Mouse (Mus musculus) kidney, postnatal 0 days (tissue): ENCODE measurements at regions not wholly inside any gene's neighbourhood (a gene's known extent, or its start where the extent isn't known, plus 50 kb on each side); places are given as distances from the start of the nearest gene placed in this dataset.

Source experiments
- ATAC-seq: fragments of 200-750 bp; cut with Nextera tagmentation; replicated peaks from 2 replicates; pipeline ENCODE4 v1.8.0; 2017; ENCODE audit warnings: low read depth, moderate number of reproducible peaks, moderate TSS enrichment, moderate library complexity; ENCODE audit not compliant: low FRiP score
- DNase-seq: peaks from one replicate; pipeline ENCODE4 v3.0.0-alpha.2; 2016; ENCODE audit warnings: low spot score
- H3K27ac ChIP-seq: fragments of 300-500 bp; sonication (generic); 2 replicates; pipeline ENCODE4 v1.5.1; 2014; ENCODE audit warnings: mild to moderate bottlenecking
- H3K27me3 ChIP-seq: fragments of 300-500 bp; sonication (generic); 2 replicates; pipeline ENCODE4 v1.6.1; 2014; ENCODE audit warnings: low read length, mixed read lengths; ENCODE audit not compliant: insufficient read depth
- H3K36me3 ChIP-seq: fragments of 300-500 bp; sonication (generic); 2 replicates; pipeline ENCODE4 v1.6.1; 2014; ENCODE audit warnings: low read length, mixed read lengths; ENCODE audit not compliant: insufficient read depth
- H3K4me1 ChIP-seq: fragments of 300-500 bp; sonication (generic); replicated peaks from 2 replicates; pipeline ENCODE4 v1.6.1; 2014; ENCODE audit warnings: antibody characterized with exemption, low read length, mixed read lengths; ENCODE audit not compliant: insufficient read depth
- H3K4me2 ChIP-seq: fragments of 300-500 bp; sonication (generic); 2 replicates; pipeline ENCODE4 v1.6.1; 2014; ENCODE audit warnings: mild to moderate bottlenecking, low read length, moderate library complexity, mixed read lengths
- H3K4me3 ChIP-seq: fragments of 300-500 bp; sonication (generic); replicated peaks from 2 replicates; pipeline ENCODE4 v1.5.1; 2014; ENCODE audit warnings: low read depth, low read length
- H3K9ac ChIP-seq: fragments of 300-500 bp; sonication (generic); 2 replicates; pipeline ENCODE4 v1.6.1; 2014; ENCODE audit warnings: low read depth, low read length
- H3K9me3 ChIP-seq: fragments of 300-500 bp; sonication (generic); replicated peaks from 2 replicates; pipeline ENCODE4 v1.6.1; 2016; ENCODE audit warnings: low read length, inconsistent platforms, mixed read lengths
- CTCF ChIP-seq: IDR thresholded peaks from 2 replicates; pipeline ENCODE4 v1.5.1; 2016; ENCODE audit warnings: antibody characterized with exemption, low read depth, mild to moderate bottlenecking, moderate library complexity
- WGBS: fragments of 180-500 bp; shearing (Covaris S2); extraction: QIAGEN DNeasy Blood & Tissue Kit; methylation state at CpG from one replicate; pipeline ENCODE4 v1.1.7; 2014; 5-methylcytosine and 5-hydroxymethylcytosine counted together

DNA sequence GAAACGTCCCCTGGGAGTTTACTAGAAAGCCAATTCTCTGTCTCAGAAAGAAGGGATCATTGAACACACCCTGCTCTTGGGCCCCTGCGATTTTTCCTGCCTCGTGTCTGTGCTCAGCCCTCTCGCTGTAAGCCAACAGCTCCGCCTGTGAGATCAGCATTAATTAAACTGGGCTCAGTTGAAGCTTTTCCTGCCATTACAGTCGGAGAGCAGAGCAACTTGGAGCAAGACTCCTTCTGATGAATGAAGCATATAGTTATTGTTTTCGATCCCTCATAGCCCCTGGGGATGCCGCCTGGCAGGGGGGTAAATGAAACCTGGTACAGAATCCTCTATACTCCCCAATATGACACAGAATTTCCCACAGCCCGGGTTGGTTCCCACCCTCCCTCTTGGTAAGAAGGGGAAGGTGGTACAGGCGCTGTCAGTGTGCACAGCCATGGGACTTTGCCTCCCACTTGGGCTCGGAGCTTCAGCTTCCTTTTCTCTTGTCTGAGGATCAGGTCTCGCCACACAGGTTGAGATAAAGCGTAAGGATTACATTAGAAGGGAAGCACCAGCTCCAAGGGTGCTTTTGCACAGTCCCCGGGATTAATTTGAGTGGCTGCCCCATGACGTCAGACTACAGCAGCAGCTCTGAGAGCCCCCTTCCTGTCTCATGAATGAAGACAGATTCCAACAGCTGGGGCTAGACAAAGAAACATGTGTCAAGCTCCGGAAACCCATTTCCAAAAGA lies 257.1 kb downstream of the Mycn start:
- Histone ChIP-seq H3K4me2 (no peak overlapping the region), H3K36me3 (no peaks in the 10 kb centered on the region), H3K9ac (no peak overlapping the region), H3K9me3 (no peaks in the 10 kb centered on the region), H3K4me1 (peaks cover 12% of the 10 kb centered on the region; the same call in 1 of the 2 replicates), H3K27me3 (no peaks in the 10 kb centered on the region), H3K4me3 (no peak overlapping the region), H3K27ac (no peak overlapping the region)
- no peak for DNase-seq
- 35% methylated on average over 16 of the region's 16 CpGs for WGBS
- ATAC-seq, result 0 out of 2 replicates have a peak, but pooled peaks have one; percentile 14
- no peak for TF ChIP-seq CTCF

DNA sequence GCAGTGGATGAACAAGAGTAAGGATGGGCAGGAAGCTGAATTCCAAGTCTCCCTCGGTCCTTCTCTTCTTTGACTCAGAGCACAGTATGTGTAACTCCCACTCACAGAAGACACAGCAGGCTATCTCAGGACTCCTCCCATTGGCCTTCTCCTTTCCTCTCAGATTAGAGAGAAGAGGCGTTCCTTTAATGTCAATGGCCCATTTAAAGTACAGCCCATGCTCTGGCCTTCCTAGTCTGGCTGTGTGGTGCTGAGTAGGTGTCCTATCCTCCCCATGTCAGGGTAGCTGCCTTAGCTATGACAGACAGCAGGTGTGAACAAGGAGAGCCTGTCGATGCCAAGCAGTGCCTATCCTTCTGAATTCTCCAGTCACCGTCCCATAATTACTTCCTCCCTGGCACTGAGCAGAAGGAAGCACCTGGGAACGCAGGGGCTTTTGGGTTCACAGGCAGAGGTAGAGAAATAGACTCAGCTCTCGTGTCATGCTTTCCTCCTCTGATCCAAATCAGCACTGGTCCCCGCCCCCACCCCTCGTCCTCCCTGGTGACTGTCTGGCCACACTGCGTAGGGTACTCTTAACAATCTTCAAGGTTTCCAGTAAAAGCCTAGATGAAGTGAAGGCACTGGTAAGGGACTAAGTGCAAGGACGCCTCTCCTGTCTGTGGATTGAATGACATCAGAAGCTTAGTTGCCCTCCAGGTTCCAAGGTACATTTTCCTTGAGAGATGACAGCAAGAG lies 257.8 kb downstream of the Mycn start:
- Histone ChIP-seq H3K4me2 (no peak overlapping the region), H3K9ac (no peak overlapping the region), H3K4me1 (peaks cover 12% of the 10 kb centered on the region; the same call in 1 of the 2 replicates), H3K36me3 (no peaks in the 10 kb centered on the region), H3K4me3 (no peak overlapping the region), H3K27me3 (no peaks in the 10 kb centered on the region), H3K27ac (no peak overlapping the region), H3K9me3 (no peaks in the 10 kb centered on the region)
- TF ChIP-seq CTCF, result no peak
- DNase-seq (no peak), ATAC-seq (no peak)
- WGBS, result 43% methylated on average over 10 of the region's 10 CpGs

DNA sequence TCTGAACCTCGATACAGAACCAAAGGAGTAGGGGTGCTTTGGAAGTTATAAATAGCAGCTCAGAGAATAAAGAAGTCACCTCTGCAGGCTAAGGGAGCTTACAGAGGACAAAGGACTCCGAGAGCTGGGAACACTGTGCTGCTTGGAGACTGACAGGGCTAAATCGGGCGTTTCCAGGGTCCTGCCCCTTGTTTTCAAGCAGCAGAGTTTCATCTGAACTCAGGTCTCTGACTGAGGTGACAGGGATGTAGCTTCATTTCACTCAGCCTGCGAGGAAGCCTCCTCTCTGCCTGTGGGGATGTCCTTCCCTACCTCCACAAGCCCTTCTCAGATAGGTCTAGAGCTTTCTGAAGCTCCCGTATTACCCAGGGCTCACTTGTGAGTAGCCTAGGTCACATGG lies 260.6 kb downstream of the Mycn start:
- Histone ChIP-seq H3K9me3 (no peaks in the 10 kb centered on the region), H3K9ac (0 out of 2 replicates have a peak overlapping the region, but pooled peaks have one; percentile 23), H3K4me3 (no peak overlapping the region), H3K27ac (no peak overlapping the region), H3K36me3 (no peaks in the 10 kb centered on the region), H3K4me2 (peak overlapping the region; percentile 54), H3K4me1 (peaks cover 12% of the 10 kb centered on the region; the same call in 1 of the 2 replicates), H3K27me3 (no peaks in the 10 kb centered on the region)
- WGBS, result 14% methylated on average over 6 of the region's 6 CpGs
- TF ChIP-seq CTCF, result no peak
- DNase-seq (peak; percentile 42), ATAC-seq (no peak)

DNA sequence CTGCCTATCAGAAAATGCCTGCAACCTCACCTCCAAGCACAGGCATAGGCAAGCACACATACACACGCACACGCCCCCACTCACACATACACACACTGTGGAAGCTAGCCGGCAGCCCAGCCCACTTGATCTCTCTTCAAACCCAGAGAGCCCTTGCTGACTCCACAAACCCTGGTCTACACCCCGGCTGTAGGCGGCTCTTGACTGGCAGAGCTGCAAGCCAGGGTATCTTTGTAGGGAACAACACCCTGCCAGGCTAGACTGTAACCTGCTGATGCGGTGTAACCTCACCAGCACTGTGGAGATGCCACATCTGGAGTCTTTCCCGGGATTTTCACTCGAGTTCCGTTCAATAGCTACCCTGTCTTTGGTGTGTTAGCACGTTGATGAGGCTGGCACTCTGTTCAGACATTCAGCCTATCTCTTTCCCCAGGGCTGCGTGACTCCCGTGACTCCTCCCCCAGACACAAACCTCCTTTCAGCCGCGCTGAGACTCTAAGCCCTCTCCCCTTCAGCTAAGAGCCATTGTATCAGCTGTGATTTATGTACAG lies 261.3 kb downstream of the Mycn start:
- no peak overlapping the region for H3K4me3 ChIP-seq
- H3K27ac ChIP-seq, result no peak overlapping the region
- ATAC-seq, result peak; percentile 63; the same call in 1 of the 2 replicates
- no peaks in the 10 kb centered on the region for H3K9me3 ChIP-seq
- no peaks in the 10 kb centered on the region for H3K27me3 ChIP-seq
- peak overlapping the region; percentile 54 for H3K4me2 ChIP-seq
- peak; percentile 88 for DNase-seq
- no peak for TF ChIP-seq CTCF
- 0 out of 2 replicates have a peak overlapping the region, but pooled peaks have one; percentile 23 for H3K9ac ChIP-seq
- H3K4me1 ChIP-seq, result peaks cover 12% of the 10 kb centered on the region; the same call in 1 of the 2 replicates
- 10% methylated on average over 14 of the region's 14 CpGs for WGBS
- no peaks in the 10 kb centered on the region for H3K36me3 ChIP-seq

DNA sequence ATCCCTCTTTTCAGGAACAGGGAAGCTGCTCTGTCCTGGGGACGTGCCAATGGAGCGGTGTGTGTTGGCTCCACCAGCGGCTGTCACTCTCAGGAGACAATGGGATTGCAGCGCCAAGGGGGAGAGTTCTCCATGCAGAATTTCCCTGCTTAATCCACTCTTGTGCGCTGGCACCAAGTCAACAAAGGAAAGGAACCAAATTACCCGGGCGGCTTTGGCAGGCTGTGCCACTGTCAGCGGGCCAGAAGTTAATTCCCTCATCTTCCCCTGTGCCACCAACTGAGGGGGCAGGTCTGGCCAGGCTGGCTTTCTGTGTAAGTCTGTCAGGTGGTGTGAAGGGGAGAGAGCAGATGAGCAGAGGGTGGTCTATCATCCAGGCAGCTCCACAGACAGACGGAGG lies 265.0 kb downstream of the Mycn start:
- no peak for TF ChIP-seq CTCF
- H3K4me1 ChIP-seq, result peaks cover 6% of the 10 kb centered on the region; the same call in 1 of the 2 replicates
- H3K27me3 ChIP-seq, result no peaks in the 10 kb centered on the region
- H3K4me2 ChIP-seq, result no peak overlapping the region
- 78% methylated on average over 9 of the region's 9 CpGs for WGBS
- no peaks in the 10 kb centered on the region for H3K36me3 ChIP-seq
- no peak overlapping the region for H3K9ac ChIP-seq
- ATAC-seq (no peak), DNase-seq (no peak)
- H3K27ac ChIP-seq, result no peak overlapping the region
- H3K4me3 ChIP-seq, result no peak overlapping the region
- no peaks in the 10 kb centered on the region for H3K9me3 ChIP-seq

DNA sequence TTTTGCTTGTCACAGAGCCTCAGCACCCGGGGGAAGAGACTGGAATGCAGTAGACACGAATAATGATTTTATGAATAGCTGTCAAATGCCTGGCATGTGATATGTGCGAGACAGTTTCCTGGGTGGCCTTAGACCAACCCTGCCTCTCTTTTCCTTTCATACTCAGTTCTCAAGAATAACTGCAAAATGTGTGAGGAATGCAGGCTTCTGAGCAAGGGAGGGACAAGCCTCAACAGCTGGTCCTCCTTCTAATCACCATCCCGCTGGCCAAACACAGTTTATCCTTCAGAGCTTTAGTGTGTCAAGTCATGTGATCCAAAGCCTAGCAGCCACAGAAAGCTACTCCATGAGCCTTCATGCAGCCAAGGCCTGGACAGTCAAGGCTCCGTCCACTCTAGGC lies 271.8 kb downstream of the Mycn start:
- no peaks in the 10 kb centered on the region for H3K27me3 ChIP-seq
- no peak for TF ChIP-seq CTCF
- H3K27ac ChIP-seq, result no peak overlapping the region
- no peaks in the 10 kb centered on the region for H3K4me1 ChIP-seq
- no peak overlapping the region for H3K9ac ChIP-seq
- DNase-seq, result peak; percentile 69
- H3K36me3 ChIP-seq, result no peaks in the 10 kb centered on the region
- 0 out of 2 replicates have a peak, but pooled peaks have one; percentile 21 for ATAC-seq
- H3K9me3 ChIP-seq, result no peaks in the 10 kb centered on the region
- H3K4me3 ChIP-seq, result no peak overlapping the region
- no peak overlapping the region for H3K4me2 ChIP-seq
- 54% methylated on average over 5 of the region's 5 CpGs for WGBS
